Comparison of ENCODE assay signal across 22 mouse cellular contexts in the genomic region with DNA sequence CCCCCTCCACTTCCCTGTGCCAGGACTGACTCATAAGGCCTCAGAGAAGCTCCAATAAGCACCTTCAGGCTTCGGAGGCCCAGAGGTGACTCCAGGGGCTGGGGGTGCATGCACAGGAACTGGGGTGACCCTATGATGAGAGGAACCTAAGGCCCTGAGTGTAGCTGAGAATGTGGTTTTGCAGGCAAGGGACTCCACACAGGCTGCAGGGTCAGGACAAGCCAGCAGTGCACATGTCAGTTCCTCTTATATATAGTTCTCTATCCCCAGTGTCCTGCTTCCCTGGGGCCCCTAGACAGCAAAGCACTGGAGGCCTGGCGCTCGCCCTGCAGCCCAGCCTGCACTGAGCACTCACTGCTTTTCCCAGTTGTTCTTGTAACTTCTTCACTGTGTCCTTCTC. TPM values are rescaled to one million over a fixed set of nuclear protein-coding genes. Genes with fewer than 3 reads are reported as not detected.
A peak's percentile ranks its signal among the peaks of the same experiment; 100 is the strongest.
DNase-seq lines count a peak whose midpoint lies in the region; ATAC-seq and TF ChIP-seq lines count a peak whose summit lies in the region.
"Had no signal": no experiment of that assay in that cellular context is flagged by ENCODE, and none has a peak within 500 bp of the region (broad histone marks: within the 10 kb centered on the region; RNA-seq: fewer than 3 reads in every experiment).

No protein-coding gene starts in this region.

- no peak overlapping the region for H3K4me2 ChIP-seq in heart, embryonic 15.5 days
- H3K4me2 ChIP-seq: hindbrain, embryonic 12.5 days; liver, embryonic 11.5 days; lung, embryonic 15.5 days; stomach, embryonic 15.5 days had no signal

- no peak for TF ChIP-seq POLR2A in ES-Bruce4 (IDR thresholded peaks at IDR 0.05; ENCODE audit: insufficient read depth, low read length)

- H3K9me3 ChIP-seq in heart, embryonic 15.5 days (replicated peaks): no peaks in the 10 kb centered on the region
- no peaks in the 10 kb centered on the region for H3K9me3 ChIP-seq in ES-Bruce4 (replicated peaks; ENCODE audit: control insufficient read depth, insufficient read depth, low read length, poor library complexity, severe bottlenecking)
- H3K9me3 ChIP-seq: hindbrain, embryonic 12.5 days; lung, embryonic 15.5 days; midbrain, embryonic 10.5 days; stomach, embryonic 15.5 days had no signal

- no peak overlapping the region for H3K27ac ChIP-seq in gastrocnemius, adult 2 months
- H3K27ac ChIP-seq in heart, embryonic 15.5 days: peak overlapping the region; percentile 74
- 0 out of 2 replicates have a peak overlapping the region, but pooled peaks have one; percentile 13 for H3K27ac ChIP-seq in ES-Bruce4 (ENCODE audit: insufficient read depth, low read length)
- H3K27ac ChIP-seq: hindbrain, embryonic 12.5 days; layer of hippocampus, adult 2 months; lung, embryonic 15.5 days; midbrain, embryonic 10.5 days; stomach, embryonic 15.5 days had no signal

- no peak overlapping the region for H3K4me3 ChIP-seq in gastrocnemius, adult 2 months
- H3K4me3 ChIP-seq in heart, embryonic 15.5 days: no peak overlapping the region
- H3K4me3 ChIP-seq in ES-Bruce4 (ENCODE audit: low read depth, low read length): no peak overlapping the region
- H3K4me3 ChIP-seq: hindbrain, embryonic 12.5 days; layer of hippocampus, adult 2 months; lung, embryonic 15.5 days; midbrain, embryonic 10.5 days; stomach, embryonic 15.5 days had no signal

- peak; percentile 11 for DNase-seq in gastrocnemius, adult 2 months
- no peak for DNase-seq in gastrocnemius, postnatal 10 days
- DNase-seq in heart, postnatal 25 days (ENCODE audit: low spot score): no peak
- peak; percentile 23 for DNase-seq in heart, postnatal 4 days
- no peak for DNase-seq in B cell, adult 2 months
- no peak for DNase-seq in testis, postnatal 14 days (ENCODE audit: low spot score)
- DNase-seq: cerebellum, adult 18-20 months; cerebellum, postnatal 25 days; embryo, embryonic 11 days; gastrocnemius, postnatal 25 days; kidney, postnatal 10 days; layer of hippocampus, postnatal 36 days; lung, postnatal 4 days; right cerebral cortex, postnatal 14 days had no signal

- intact Hi-C loops in gastrocnemius, adult 2 months (cut with DNase I): no loop called here
- intact Hi-C loops in heart, postnatal 25 days (cut with DNase I): no loop called here

- TF ChIP-seq EP300 in ES-Bruce4 (IDR thresholded peaks at IDR 0.05; ENCODE audit: insufficient read depth, low read depth, low read length): no peak

- peaks cover 77% of the 10 kb centered on the region for H3K36me3 ChIP-seq in heart, embryonic 15.5 days
- H3K36me3 ChIP-seq in ES-Bruce4 (ENCODE audit: control insufficient read depth, insufficient read depth, low read length, poor library complexity, severe bottlenecking): peaks cover 74% of the 10 kb centered on the region

- 53% methylated on average over 3 of the region's 3 CpGs for WGBS in heart, embryonic 15.5 days

- no peak for ATAC-seq in heart, embryonic 15.5 days (replicated peaks; ENCODE audit: insufficient number of reproducible peaks, insufficient read depth, low FRiP score, low read depth)

- peaks cover 55% of the 10 kb centered on the region for H3K4me1 ChIP-seq in heart, embryonic 15.5 days (replicated peaks)
- H3K4me1 ChIP-seq in ES-Bruce4 (ENCODE audit: control insufficient read depth, insufficient read depth, low read length): no peaks in the 10 kb centered on the region
- H3K4me1 ChIP-seq: hindbrain, embryonic 12.5 days; lung, embryonic 15.5 days; midbrain, embryonic 10.5 days; stomach, embryonic 15.5 days had no signal

- H3K27me3 ChIP-seq in heart, embryonic 15.5 days: no peaks in the 10 kb centered on the region
- H3K27me3 ChIP-seq in ES-Bruce4 (ENCODE audit: control insufficient read depth, insufficient read depth, low read length, poor library complexity, severe bottlenecking): no peaks in the 10 kb centered on the region
- H3K27me3 ChIP-seq: hindbrain, embryonic 12.5 days; lung, embryonic 15.5 days; stomach, embryonic 15.5 days had no signal

- H3K9ac ChIP-seq in heart, embryonic 15.5 days: no peak overlapping the region
- H3K9ac ChIP-seq in ES-Bruce4 (ENCODE audit: low read depth, poor library complexity, severe bottlenecking): no peak overlapping the region
- H3K9ac ChIP-seq: hindbrain, embryonic 12.5 days; lung, embryonic 15.5 days; stomach, embryonic 15.5 days had no signal

- no peak for TF ChIP-seq CTCF in gastrocnemius, adult 2 months (IDR thresholded peaks at IDR 0.05)
- no peak for TF ChIP-seq CTCF in ES-Bruce4 (IDR thresholded peaks at IDR 0.05; ENCODE audit: low read depth, low read length)

RNA-seq across cellular contexts. Expression of gene Dstn, which starts 32.9 kb away (rescaled TPM):
- 10 to 100 TPM; 24.9 to 28.2 TPM for total RNA-seq in gastrocnemius, adult 2 months (2021)
- 10 to 100 TPM; 65.7 to 79.9 TPM for total RNA-seq in gastrocnemius, postnatal 10 days (2021)
- polyA plus RNA-seq in heart, embryonic 15.5 days (2015; fragmentation: Nextera tagmentation; extraction: Ambion mirVana): 779 and 868 TPM in 2 replicates
- 100 to 1,000 TPM; 233 to 243 TPM for total RNA-seq in heart, postnatal 25 days (2021)
- 752 and 769 TPM in 2 replicates for polyA plus RNA-seq in ES-Bruce4 (2011; ENCODE audit: insufficient read depth, insufficient read length, low read depth, missing spikeins)
- total RNA-seq in heart, postnatal 4 days (2021): 100 to 1,000 TPM; 708 to 736 TPM

Comparison
In these comparisons a context has a peak if more than half of its experiments do, and no peak if none do; other contexts are left out.
1. DNase-seq: peak in gastrocnemius, adult 2 months (single experiment) and heart, postnatal 4 days (single experiment); none in gastrocnemius, postnatal 10 days (single experiment), heart, postnatal 25 days (single experiment), B cell, adult 2 months (0 of 2) and testis, postnatal 14 days (single experiment).